In the genomic region with DNA sequence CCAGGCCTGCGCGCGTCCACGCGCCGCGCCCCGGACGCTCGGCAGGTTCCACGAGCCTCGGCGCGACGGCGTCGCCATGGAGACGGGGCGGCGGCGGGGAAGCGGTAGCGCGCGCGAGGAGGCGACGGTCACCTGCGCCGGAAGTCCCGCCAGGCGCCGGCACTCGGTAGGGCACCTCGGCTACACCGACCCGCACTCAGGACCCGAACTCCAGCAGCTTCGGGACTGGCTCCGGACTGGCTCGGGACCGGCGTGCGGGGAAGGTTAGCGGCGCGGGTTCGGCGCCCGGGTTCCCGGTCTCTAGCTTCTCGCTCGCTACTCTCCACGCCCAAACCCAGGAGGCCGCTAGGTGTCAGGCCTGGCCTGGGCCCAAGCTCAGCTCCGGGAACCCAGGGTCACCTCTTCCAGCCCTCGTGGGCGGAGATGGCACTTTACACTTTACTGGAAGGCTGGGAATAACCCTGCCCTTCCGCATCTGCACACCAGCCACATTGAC, we compare ENCODE assay signal across 7 mouse cellular contexts. TPM values are rescaled to one million over a fixed set of nuclear protein-coding genes. Genes with fewer than 3 reads are reported as not detected.
DNase-seq lines count a peak whose midpoint lies in the region; ATAC-seq lines count a peak whose summit lies in the region.

No protein-coding gene starts in this region.

- ATAC-seq in limb, embryonic 11.5 days (ENCODE audit: insufficient number of reproducible peaks, low FRiP score, low TSS enrichment, low read depth) = 0 out of 2 replicates have a peak, but pooled peaks have one; percentile 40
- ATAC-seq in midbrain, embryonic 11.5 days (ENCODE audit: low FRiP score) = peak; percentile 83

- H3K9me3 ChIP-seq in limb, embryonic 11.5 days (ENCODE audit: control insufficient read depth, low read length) = no peaks in the 10 kb centered on the region
- H3K9me3 ChIP-seq in midbrain, embryonic 11.5 days (ENCODE audit: control insufficient read depth, low read length) = no peaks in the 10 kb centered on the region

- H3K4me3 ChIP-seq in limb, embryonic 11.5 days (ENCODE audit: low read depth, low read length) = peak overlapping the region; percentile 62
- H3K4me3 ChIP-seq in midbrain, embryonic 11.5 days (ENCODE audit: low read depth, low read length) = peak overlapping the region; percentile 66

- peak overlapping the region; percentile 28 for H3K9ac ChIP-seq in limb, embryonic 11.5 days (ENCODE audit: low read length)
- H3K9ac ChIP-seq in midbrain, embryonic 11.5 days (ENCODE audit: low read length) = peak overlapping the region; percentile 53

- WGBS in limb, embryonic 11.5 days = under 1% methylated on average over 48 of the region's 59 CpGs
- WGBS in midbrain, embryonic 11.5 days = under 1% methylated on average over 58 of the region's 59 CpGs

- no peak overlapping the region for H3K27ac ChIP-seq in limb, embryonic 11.5 days (replicated peaks; ENCODE audit: low read depth, low read length)
- H3K27ac ChIP-seq in midbrain, embryonic 11.5 days (ENCODE audit: low read depth, low read length) = no peak overlapping the region

- H3K4me1 ChIP-seq in limb, embryonic 11.5 days (ENCODE audit: control insufficient read depth, insufficient read depth, low read length) = 0 out of 2 replicates have a peak, but pooled peaks cover 5% of the 10 kb centered on the region
- H3K4me1 ChIP-seq in midbrain, embryonic 11.5 days (ENCODE audit: control insufficient read depth, insufficient read depth, low read length) = peaks cover 2% of the 10 kb centered on the region; the same call in 1 of the 2 replicates

- peak; percentile 89 for DNase-seq in adrenal gland, adult 2 months
- DNase-seq in embryo, embryonic 10.5 days (ENCODE audit: low spot score) = peak; percentile 80
- DNase-seq in heart, adult 11 months = peak; percentile 99
- DNase-seq in kidney, adult 11 months = peak; percentile 78
- DNase-seq in limb, embryonic 11.5 days (ENCODE audit: low spot score) = peak; percentile 76
- peak; percentile 96 for DNase-seq in midbrain, embryonic 11.5 days (ENCODE audit: low spot score, missing footprints)
- DNase-seq in spleen, adult 18-20 months = peak; percentile 19 to 40

- H3K36me3 ChIP-seq in limb, embryonic 11.5 days (ENCODE audit: control insufficient read depth, insufficient read depth, low read length) = no peaks in the 10 kb centered on the region
- H3K36me3 ChIP-seq in midbrain, embryonic 11.5 days (ENCODE audit: control insufficient read depth, insufficient read depth, low read length) = no peaks in the 10 kb centered on the region

- H3K27me3 ChIP-seq in limb, embryonic 11.5 days (ENCODE audit: control insufficient read depth, insufficient read depth, low read length) = 0 out of 2 replicates have a peak, but pooled peaks cover 3% of the 10 kb centered on the region
- peaks cover 12% of the 10 kb centered on the region for H3K27me3 ChIP-seq in midbrain, embryonic 11.5 days (ENCODE audit: control insufficient read depth, insufficient read depth, low read length)

- peak overlapping the region; percentile 86 for H3K4me2 ChIP-seq in limb, embryonic 11.5 days (ENCODE audit: low read depth, severe bottlenecking)
- H3K4me2 ChIP-seq in midbrain, embryonic 11.5 days = peak overlapping the region; percentile 95

RNA-seq across cellular contexts. Expression of gene Cyb561, which starts 9.0 kb away (rescaled TPM):
- total RNA-seq in adrenal gland, adult 2 months (2021) = 100 to 1,000 TPM; 103 to 236 TPM
- polyA plus RNA-seq in adrenal gland, adult 2 months (2012; rRNA removed) = 127 and 140 TPM in 2 replicates
- 8.7 and 9.2 TPM in 2 replicates for polyA plus RNA-seq in limb, embryonic 11.5 days (2014; fragmentation: Nextera tagmentation; extraction: Ambion mirVana)
- polyA plus RNA-seq in midbrain, embryonic 11.5 days (2014; fragmentation: Nextera tagmentation; extraction: Ambion mirVana) = 10.1 and 11.6 TPM in 2 replicates

RNA-seq across cellular contexts. Expression of gene Ace, which starts 23.6 kb away (rescaled TPM):
- total RNA-seq in adrenal gland, adult 2 months (2021) = 10 to 100 TPM in 1 of 2 experiments, 1 to 10 TPM in 1; 9.3 to 15.9 TPM
- 8.3 and 11.8 TPM in 2 replicates for polyA plus RNA-seq in adrenal gland, adult 2 months (2012; rRNA removed)
- polyA plus RNA-seq in limb, embryonic 11.5 days (2014; fragmentation: Nextera tagmentation; extraction: Ambion mirVana) = 0.09 and 0.15 TPM in 2 replicates
- polyA plus RNA-seq in midbrain, embryonic 11.5 days (2014; fragmentation: Nextera tagmentation; extraction: Ambion mirVana) = 0.57 and 0.89 TPM in 2 replicates

RNA-seq across cellular contexts. Expression of gene Ace3, which starts 50.3 kb away (rescaled TPM):
- not detected for total RNA-seq in adrenal gland, adult 2 months (2021)
- polyA plus RNA-seq in adrenal gland, adult 2 months (2012; rRNA removed) = not detected in 2 replicates
- not detected in 2 replicates for polyA plus RNA-seq in limb, embryonic 11.5 days (2014; fragmentation: Nextera tagmentation; extraction: Ambion mirVana)
- not detected in 2 replicates for polyA plus RNA-seq in midbrain, embryonic 11.5 days (2014; fragmentation: Nextera tagmentation; extraction: Ambion mirVana)

Comparison
In these comparisons a context has a peak if more than half of its experiments do, and no peak if none do; other contexts are left out.
1. DNase-seq: peak in every context shown above with its lines; median percentile 99 in heart, adult 11 months; 96 in midbrain, embryonic 11.5 days; 89 in adrenal gland, adult 2 months; 80 in embryo, embryonic 10.5 days; 78 in kidney, adult 11 months; 76 in limb, embryonic 11.5 days; 30 in spleen, adult 18-20 months.
2. RNA of gene Cyb561, which starts 9.0 kb away (polyA plus RNA-seq): 127 to 140 TPM in adrenal gland, adult 2 months; 10.1 to 11.6 TPM in midbrain, embryonic 11.5 days and 8.7 to 9.2 TPM in limb, embryonic 11.5 days; every median in the first group is over 10 times any median in the second.